Mouse (Mus musculus) T-cell, adult 2 months (primary cell): ENCODE data around the gene Ctnnd2.
A peak's percentile ranks its signal among the peaks of the same experiment; 100 is the strongest.

ENCODE experiments used
- DNase-seq: peaks from one replicate; pipeline ENCODE4 v3.0.0; 2022; ENCODE audit warnings: low spot score

Gene Ctnnd2

GRCm38 (mm10) chr15:30515425-30515824 lies 343.0 kb downstream of the Ctnnd2 start:
- DNase-seq = no peak

- DNase-seq = no peak
Measured at GRCm38 (mm10) chr15:30541459-30541858, 369.1 kb downstream of the Ctnnd2 start.

- DNase-seq = no peak
Measured at GRCm38 (mm10) chr15:30548263-30548662, 375.9 kb downstream of the Ctnnd2 start.

- no peak for DNase-seq
Measured at GRCm38 (mm10) chr15:30550956-30551355, 378.6 kb downstream of the Ctnnd2 start.

GRCm38 (mm10) chr15:30553910-30554406 lies 381.6 kb downstream of the Ctnnd2 start:
- DNase-seq = no peak

- DNase-seq = no peak
Measured at GRCm38 (mm10) chr15:30555787-30556186, 383.4 kb downstream of the Ctnnd2 start.

GRCm38 (mm10) chr15:30562375-30562774 lies 390.0 kb downstream of the Ctnnd2 start:
- DNase-seq = no peak

GRCm38 (mm10) chr15:30564594-30564993 lies 392.2 kb downstream of the Ctnnd2 start:
- DNase-seq = no peak

GRCm38 (mm10) chr15:30570254-30570800 lies 397.9 kb downstream of the Ctnnd2 start:
- DNase-seq = no peak

GRCm38 (mm10) chr15:30587446-30587845 lies 415.1 kb downstream of the Ctnnd2 start:
- no peak for DNase-seq

GRCm38 (mm10) chr15:30590865-30591264 lies 418.5 kb downstream of the Ctnnd2 start:
- DNase-seq = no peak

GRCm38 (mm10) chr15:30595507-30595906 lies 423.1 kb downstream of the Ctnnd2 start:
- no peak for DNase-seq

- peak; percentile 68 for DNase-seq
Measured at GRCm38 (mm10) chr15:30610613-30611012, 438.2 kb downstream of the Ctnnd2 start.

- DNase-seq = no peak
Measured at GRCm38 (mm10) chr15:30615451-30615850, 443.1 kb downstream of the Ctnnd2 start.

- DNase-seq = no peak
Measured at GRCm38 (mm10) chr15:30616861-30617260, 444.5 kb downstream of the Ctnnd2 start.

GRCm38 (mm10) chr15:30617932-30618331 lies 445.5 kb downstream of the Ctnnd2 start:
- no peak for DNase-seq

GRCm38 (mm10) chr15:30628524-30628923 lies 456.1 kb downstream of the Ctnnd2 start:
- DNase-seq = no peak

- no peak for DNase-seq
Measured at GRCm38 (mm10) chr15:30632113-30632735, 459.8 kb downstream of the Ctnnd2 start.

GRCm38 (mm10) chr15:30633917-30634316 lies 461.5 kb downstream of the Ctnnd2 start:
- no peak for DNase-seq

- DNase-seq = no peak
Measured at GRCm38 (mm10) chr15:30634522-30634921, 462.1 kb downstream of the Ctnnd2 start.

GRCm38 (mm10) chr15:30640651-30641050 lies 468.3 kb downstream of the Ctnnd2 start:
- no peak for DNase-seq

- DNase-seq = no peak
Measured at GRCm38 (mm10) chr15:30645688-30646087, 473.3 kb downstream of the Ctnnd2 start.

- DNase-seq = peak; percentile 20
Measured at GRCm38 (mm10) chr15:30646501-30647431, 474.4 kb downstream of the Ctnnd2 start.
